Mouse (Mus musculus) splenic B cell, adult 2 months (primary cell): ENCODE measurements around the gene Ryr1.
A peak's percentile ranks its signal among the peaks of the same experiment; 100 is the strongest.
"Not testable (repeated sequence)": the region's sequence is repeated elsewhere in the genome, so short reads cannot be mapped to it uniquely, and the experiment has no call there.

Source experiments
- DNase-seq: peaks from one replicate; pipeline ENCODE4 v3.0.0-alpha.2; 2011; ENCODE audit warnings: low read depth, low spot score
- H3K27me3 ChIP-seq: 2 replicates; pipeline ENCODE4 v1.6.1; 2012; ENCODE audit warnings: mild to moderate bottlenecking, low read length, moderate library complexity, mixed read lengths; ENCODE audit not compliant: control insufficient read depth, poor library complexity, insufficient read depth, severe bottlenecking
- H3K36me3 ChIP-seq: 2 replicates; pipeline ENCODE4 v1.6.1; 2012; ENCODE audit warnings: mild to moderate bottlenecking, low read length, moderate library complexity, mixed read lengths; ENCODE audit not compliant: control insufficient read depth, poor library complexity, insufficient read depth, severe bottlenecking

The Ryr1 gene

GRCm38 (mm10) chr7:28983849-28984248, 141.1 kb downstream of the Ryr1 start:
- Histone ChIP-seq H3K36me3 (peaks cover 20% of the 10 kb centered on the region), H3K27me3 (no peaks in the 10 kb centered on the region)
- DNase-seq = no peak

- H3K27me3 ChIP-seq = no peaks in the 10 kb centered on the region
- peak; percentile 72 for DNase-seq
Observed at GRCm38 (mm10) chr7:28983141-28983564, 141.8 kb downstream of the Ryr1 start.

GRCm38 (mm10) chr7:28982274-28983013, 142.5 kb downstream of the Ryr1 start:
- H3K36me3 ChIP-seq = peaks cover 14% of the 10 kb centered on the region
- DNase-seq = peak; percentile 98
- H3K27me3 ChIP-seq = no peaks in the 10 kb centered on the region

More at GRCm38 (mm10) chr7:28983141-28983564, 141.8 kb downstream of the Ryr1 start:
- peaks cover 18% of the 10 kb centered on the region for H3K36me3 ChIP-seq

- peaks cover 9% of the 10 kb centered on the region for H3K36me3 ChIP-seq
- no peaks in the 10 kb centered on the region for H3K27me3 ChIP-seq
- DNase-seq = peak; percentile 99
Observed at GRCm38 (mm10) chr7:28981651-28982273, 143.2 kb downstream of the Ryr1 start, which contains the start of the genes Eif3k and Map4k1. TSS of gene Eif3k (minus strand) at chr7:28981864. TSS of gene Map4k1 (plus strand) at chr7:28982050.

GRCm38 (mm10) chr7:28977556-28977955, 147.4 kb downstream of the Ryr1 start:
- no peaks in the 10 kb centered on the region for H3K27me3 ChIP-seq
- H3K36me3 ChIP-seq = peaks cover 10% of the 10 kb centered on the region
- no peak for DNase-seq

- DNase-seq = peak; percentile 46
- no peaks in the 10 kb centered on the region for H3K27me3 ChIP-seq
- peaks cover 9% of the 10 kb centered on the region for H3K36me3 ChIP-seq
Observed at GRCm38 (mm10) chr7:28973025-28973424, 152.0 kb downstream of the Ryr1 start.

GRCm38 (mm10) chr7:28972542-28972985, 152.4 kb downstream of the Ryr1 start:
- peak; percentile 89 for DNase-seq
- Histone ChIP-seq H3K36me3 (peaks cover 9% of the 10 kb centered on the region), H3K27me3 (no peaks in the 10 kb centered on the region)

- DNase-seq = no peak
- Histone ChIP-seq H3K27me3 (no peaks in the 10 kb centered on the region), H3K36me3 (peaks cover 9% of the 10 kb centered on the region)
Observed at GRCm38 (mm10) chr7:28971770-28972269, 153.2 kb downstream of the Ryr1 start.

GRCm38 (mm10) chr7:28971029-28971428, 153.9 kb downstream of the Ryr1 start:
- Histone ChIP-seq H3K36me3 (peaks cover 7% of the 10 kb centered on the region), H3K27me3 (no peaks in the 10 kb centered on the region)
- no peak for DNase-seq

GRCm38 (mm10) chr7:28969672-28970394, 155.1 kb downstream of the Ryr1 start:
- no peaks in the 10 kb centered on the region for H3K27me3 ChIP-seq
- peaks cover 7% of the 10 kb centered on the region for H3K36me3 ChIP-seq
- DNase-seq = no peak

- H3K27me3 ChIP-seq = no peaks in the 10 kb centered on the region
- peaks cover 6% of the 10 kb centered on the region for H3K36me3 ChIP-seq
- DNase-seq = no peak
Observed at GRCm38 (mm10) chr7:28969271-28969670, 155.7 kb downstream of the Ryr1 start.

GRCm38 (mm10) chr7:28968120-28968519, 156.9 kb downstream of the Ryr1 start:
- not testable (repeated sequence) for DNase-seq, H3K36me3 ChIP-seq, H3K27me3 ChIP-seq

- no peak for DNase-seq
- peaks cover 3% of the 10 kb centered on the region for H3K36me3 ChIP-seq
- no peaks in the 10 kb centered on the region for H3K27me3 ChIP-seq
Observed at GRCm38 (mm10) chr7:28966751-28967505, 158.1 kb downstream of the Ryr1 start.

- DNase-seq = no peak
- Histone ChIP-seq H3K27me3 (no peaks in the 10 kb centered on the region), H3K36me3 (peaks cover 3% of the 10 kb centered on the region)
Observed at GRCm38 (mm10) chr7:28966181-28966580, 158.8 kb downstream of the Ryr1 start.
